24 mouse cellular contexts compared by ENCODE assay signal in the genomic region with DNA sequence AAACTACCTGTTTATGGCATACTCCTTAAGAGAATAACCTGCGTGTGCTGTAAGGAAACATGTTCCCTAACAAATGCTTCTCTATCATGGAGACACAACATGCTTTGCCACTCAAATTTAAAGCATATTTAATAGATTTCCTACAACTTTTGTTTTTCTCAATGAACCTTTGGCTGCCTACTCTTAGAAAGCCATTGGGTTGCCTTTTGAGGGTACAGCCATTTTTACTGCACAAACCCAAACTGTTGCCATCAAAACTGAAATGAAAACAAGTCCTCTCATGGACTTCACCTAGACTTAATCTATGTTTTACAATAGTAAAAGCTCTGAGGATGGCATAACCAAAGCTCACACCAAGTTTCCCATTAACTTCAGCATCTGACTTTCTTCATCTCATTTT.
"Had no signal": no experiment of that assay in that cellular context is flagged by ENCODE, and none has a peak within 500 bp of the region (broad histone marks: within the 10 kb centered on the region; RNA-seq: fewer than 3 reads in every experiment).

No protein-coding gene starts in this region.

- ATAC-seq: hindbrain, postnatal 0 days; intestine, embryonic 16.5 days had no signal

- H3K4me3 ChIP-seq: heart, adult 2 months; heart, embryonic 13.5 days; heart, embryonic 15.5 days; hindbrain, embryonic 13.5 days; hindbrain, embryonic 15.5 days; kidney, embryonic 15.5 days; left cerebral cortex, adult 2 months; limb, embryonic 10.5 days; limb, embryonic 12.5 days had no signal

- H3K27me3 ChIP-seq: heart, embryonic 13.5 days; heart, embryonic 15.5 days; hindbrain, embryonic 13.5 days; hindbrain, embryonic 15.5 days; kidney, embryonic 15.5 days; limb, embryonic 12.5 days had no signal

- H3K9me3 ChIP-seq: heart, embryonic 13.5 days; heart, embryonic 15.5 days; hindbrain, embryonic 13.5 days; hindbrain, embryonic 15.5 days; kidney, embryonic 15.5 days; limb, embryonic 10.5 days; limb, embryonic 12.5 days had no signal

- H3K27ac ChIP-seq: heart, adult 2 months; heart, embryonic 13.5 days; heart, embryonic 15.5 days; hindbrain, embryonic 13.5 days; hindbrain, embryonic 15.5 days; hindbrain, postnatal 0 days; kidney, embryonic 15.5 days; kidney, postnatal 0 days; left cerebral cortex, adult 2 months; limb, embryonic 10.5 days; limb, embryonic 12.5 days had no signal

- H3K9ac ChIP-seq: heart, embryonic 13.5 days; heart, embryonic 15.5 days; hindbrain, embryonic 13.5 days; hindbrain, embryonic 15.5 days; kidney, embryonic 15.5 days; limb, embryonic 12.5 days had no signal

- DNase-seq: gastrocnemius, postnatal 14 days; gastrocnemius, postnatal 36 days; heart, adult 11 months; heart, adult 2 months; heart, postnatal 14 days; heart, postnatal 36 days; kidney, adult 11 months; kidney, adult 2 months; kidney, adult 9 months; kidney, postnatal 14 days; kidney, postnatal 36 days; layer of hippocampus, adult 9-11 months had no signal

- H3K4me2 ChIP-seq: heart, embryonic 11.5 days; heart, embryonic 13.5 days; heart, embryonic 15.5 days; hindbrain, embryonic 13.5 days; hindbrain, embryonic 15.5 days; kidney, embryonic 15.5 days; limb, embryonic 12.5 days had no signal
